Mouse (Mus musculus) stomach, postnatal 0 days (tissue): Measurements from ENCODE around the gene Ccnl1.

Source experiments
- CTCF ChIP-seq: IDR thresholded peaks from 2 replicates; pipeline ENCODE4 v1.5.1; 2016; ENCODE audit warnings: antibody characterized with exemption, low read depth, mild to moderate bottlenecking, moderate library complexity
- EP300 ChIP-seq: optimal IDR thresholded peaks from 2 replicates; pipeline ENCODE3; 2016; ENCODE audit warnings: antibody characterized with exemption

- TF ChIP-seq CTCF (no peak), EP300 (no peak)
Observed at GRCm38 (mm10) chr3:65976296-65976695, 18.2 kb upstream of the Ccnl1 start.
